Mouse (Mus musculus): ENCODE measurements around the gene Bin2.

GRCm38 (mm10) chr15:100670004-100670403 lies 651 bp upstream of the Bin2 start:
- no peak for TF ChIP-seq POLR2A (IDR thresholded peaks at IDR 0.05; ENCODE audit: borderline replicate concordance, extremely low read depth, low read depth, low read length)
- no peak for TF ChIP-seq CTCF (IDR thresholded peaks at IDR 0.05; ENCODE audit: insufficient read depth, low read length)
